Mouse (Mus musculus): ENCODE data around the gene Olfr275. TPM values are rescaled to one million over a fixed set of nuclear protein-coding genes. Genes with fewer than 3 reads are reported as not detected.

Olfr275 gene
- polyA plus RNA-seq, 1 experiment from 2014 or later = not detected

Other genes starting within 250 kb of the Olfr275 start
- not detected in 2 replicates for gene Toporsl, start 218.3 kb upstream of the Olfr275 start, polyA plus RNA-seq (2015; fragmentation: Nextera tagmentation; extraction: Ambion mirVana)
- gene Olfr273, start 44.6 kb downstream of the Olfr275 start, polyA plus RNA-seq (2015; fragmentation: Nextera tagmentation; extraction: Ambion mirVana) = not detected in 2 replicates
- not detected in 2 replicates for gene Olfr272, start 104.6 kb downstream of the Olfr275 start, polyA plus RNA-seq (2015; fragmentation: Nextera tagmentation; extraction: Ambion mirVana)
- not detected in 2 replicates for gene Olfr270, start 149.9 kb downstream of the Olfr275 start, polyA plus RNA-seq (2015; fragmentation: Nextera tagmentation; extraction: Ambion mirVana)
- not detected in 2 replicates for gene Nipsnap3a, start 174.7 kb downstream of the Olfr275 start, polyA plus RNA-seq (2015; fragmentation: Nextera tagmentation; extraction: Ambion mirVana)
- gene Nipsnap3b, start 197.3 kb downstream of the Olfr275 start, polyA plus RNA-seq (2015; fragmentation: Nextera tagmentation; extraction: Ambion mirVana) = 78.3 and 81.8 TPM in 2 replicates